Mouse (Mus musculus) limb, embryonic 13.5 days (tissue): ENCODE measurements at regions not wholly inside any gene's neighbourhood (a gene's known extent, or its start where the extent isn't known, plus 50 kb on each side); places are given as distances from the start of the nearest gene placed in this dataset.
"Not testable (repeated sequence)": the region's sequence is repeated elsewhere in the genome, so short reads cannot be mapped to it uniquely, and the experiment has no call there.

Experiments
- ATAC-seq: fragments of 200-750 bp; cut with Nextera tagmentation; 2 replicates; pipeline ENCODE4 v1.8.0; 2017; ENCODE audit warnings: low read depth, moderate number of reproducible peaks, moderate TSS enrichment; ENCODE audit not compliant: low FRiP score
- H3K27ac ChIP-seq: fragments of 300-500 bp; sonication (generic); 2 replicates; pipeline ENCODE4 v1.5.1; 2015; ENCODE audit warnings: inconsistent platforms, mild to moderate bottlenecking, moderate library complexity
- H3K27me3 ChIP-seq: fragments of 300-500 bp; sonication (generic); 2 replicates; pipeline ENCODE4 v1.6.1; 2015; ENCODE audit warnings: mild to moderate bottlenecking, inconsistent platforms
- H3K36me3 ChIP-seq: fragments of 300-500 bp; sonication (generic); 2 replicates; pipeline ENCODE4 v1.6.1; 2015; ENCODE audit warnings: inconsistent platforms, mild to moderate bottlenecking, moderate library complexity
- H3K4me1 ChIP-seq: fragments of 300-500 bp; sonication (generic); 2 replicates; pipeline ENCODE4 v1.6.1; 2015; ENCODE audit warnings: inconsistent platforms
- H3K4me2 ChIP-seq: fragments of 300-500 bp; sonication (generic); replicated peaks from 2 replicates; pipeline ENCODE4 v1.6.1; 2015; ENCODE audit warnings: inconsistent platforms, mild to moderate bottlenecking, moderate library complexity
- H3K4me3 ChIP-seq: fragments of 300-500 bp; sonication (generic); 2 replicates; pipeline ENCODE4 v1.5.1; 2015; ENCODE audit warnings: moderate library complexity, mild to moderate bottlenecking, inconsistent platforms
- H3K9ac ChIP-seq: fragments of 300-500 bp; sonication (generic); 2 replicates; pipeline ENCODE4 v1.6.1; 2015; ENCODE audit warnings: mild to moderate bottlenecking, inconsistent platforms
- H3K9me3 ChIP-seq: fragments of 300-500 bp; sonication (generic); 2 replicates; pipeline ENCODE4 v1.6.1; 2016; ENCODE audit warnings: inconsistent platforms
- WGBS: fragments of 180-500 bp; shearing (Covaris S2); methylation state at CpG from one replicate; pipeline ENCODE4 v1.1.7; 2015; 5-methylcytosine and 5-hydroxymethylcytosine counted together

DNA sequence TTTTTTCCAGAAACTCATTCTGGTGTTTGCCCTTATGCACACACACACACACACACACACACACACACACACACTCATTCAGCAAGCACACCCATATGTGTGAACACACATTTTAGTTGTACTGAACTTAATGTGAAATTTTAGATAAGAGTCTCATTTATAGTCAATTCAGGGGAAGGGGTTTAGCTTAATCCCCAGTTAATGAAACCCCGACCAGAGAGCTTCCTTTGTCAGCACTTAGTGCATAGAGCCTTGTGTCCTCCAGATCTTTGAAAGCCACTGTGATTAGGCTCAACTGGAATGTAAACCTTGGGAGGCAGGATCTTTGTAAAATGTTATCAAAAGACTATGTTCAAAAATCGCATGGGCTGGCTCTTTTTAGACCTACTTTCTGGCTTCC, 53.4 kb downstream of the Rps12 start:
- Histone ChIP-seq H3K4me3 (no peak overlapping the region), H3K36me3 (no peaks in the 10 kb centered on the region), H3K4me1 (no peaks in the 10 kb centered on the region), H3K27ac (no peak overlapping the region), H3K9me3 (no peaks in the 10 kb centered on the region), H3K4me2 (no peak overlapping the region), H3K27me3 (no peaks in the 10 kb centered on the region), H3K9ac (no peak overlapping the region)
- 43% methylated on average over 2 of the region's 2 CpGs for WGBS
- no peak for ATAC-seq

DNA sequence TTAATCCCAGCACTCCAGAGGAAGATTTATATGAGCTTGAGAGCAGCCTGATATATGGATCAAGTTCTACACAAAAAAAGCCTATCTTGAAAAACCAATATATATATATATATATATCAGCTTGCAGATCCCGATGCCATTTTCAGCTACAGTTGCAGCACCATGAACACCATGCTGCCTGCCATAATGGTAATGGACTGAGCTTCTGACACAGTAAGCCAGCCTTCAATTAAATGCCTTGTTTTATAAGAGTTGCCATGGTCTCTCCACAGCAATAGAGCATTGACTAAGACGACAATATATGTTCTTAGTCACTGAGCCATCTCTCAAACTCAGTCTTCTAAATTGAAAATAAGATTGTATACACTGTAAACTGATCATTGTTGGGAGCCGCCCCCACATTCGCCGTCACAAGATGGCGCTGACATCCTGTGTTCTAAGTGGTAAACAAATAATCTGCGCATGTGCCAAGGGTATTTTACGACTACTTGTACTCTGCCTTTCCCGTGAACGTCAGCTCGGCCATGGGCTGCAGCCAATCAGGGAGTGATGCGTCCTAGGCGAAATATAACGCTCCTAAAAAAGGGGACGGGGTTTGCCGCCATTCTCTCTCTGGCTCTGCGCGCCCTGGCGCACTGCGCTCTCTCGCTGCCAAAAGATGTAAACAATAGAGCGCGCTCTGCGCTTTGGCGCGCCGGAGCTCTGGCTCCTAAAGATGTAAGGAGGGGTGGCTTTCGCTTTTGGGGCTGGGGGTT, 60.9 kb downstream of the Rps12 start:
- H3K36me3 ChIP-seq, H3K4me2 ChIP-seq, H3K9me3 ChIP-seq, H3K9ac ChIP-seq, H3K4me1 ChIP-seq, H3K27ac ChIP-seq, H3K4me3 ChIP-seq, H3K27me3 ChIP-seq, ATAC-seq: not testable (repeated sequence)
- 80% methylated on average over 28 of the region's 28 CpGs for WGBS

DNA sequence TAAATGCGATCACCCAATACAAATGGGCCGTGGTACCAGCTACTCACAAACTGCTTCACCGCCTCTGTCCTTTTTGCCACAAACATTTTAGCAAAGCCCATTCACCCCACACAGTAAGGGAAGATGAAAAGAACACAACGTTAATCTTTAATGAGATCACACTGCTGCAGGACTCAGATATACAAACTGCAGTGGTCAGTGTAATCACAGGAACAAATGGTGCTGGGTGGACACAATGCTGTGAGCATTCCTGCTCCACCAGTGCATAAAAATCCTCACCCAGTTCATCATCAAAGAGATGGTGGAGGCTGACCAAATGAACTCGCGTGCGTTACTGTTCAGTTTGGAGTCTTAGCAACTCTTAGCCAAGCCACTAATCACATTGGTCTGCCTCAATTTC, 69.0 kb downstream of the Rps12 start:
- Histone ChIP-seq H3K9ac (no peak overlapping the region), H3K27me3 (0 out of 2 replicates have a peak, but pooled peaks cover 5% of the 10 kb centered on the region), H3K4me1 (no peaks in the 10 kb centered on the region), H3K9me3 (0 out of 2 replicates have a peak, but pooled peaks cover 4% of the 10 kb centered on the region), H3K27ac (no peak overlapping the region), H3K36me3 (no peaks in the 10 kb centered on the region), H3K4me3 (no peak overlapping the region), H3K4me2 (no peak overlapping the region)
- 81% methylated on average over 7 of the region's 7 CpGs for WGBS
- no peak for ATAC-seq

DNA sequence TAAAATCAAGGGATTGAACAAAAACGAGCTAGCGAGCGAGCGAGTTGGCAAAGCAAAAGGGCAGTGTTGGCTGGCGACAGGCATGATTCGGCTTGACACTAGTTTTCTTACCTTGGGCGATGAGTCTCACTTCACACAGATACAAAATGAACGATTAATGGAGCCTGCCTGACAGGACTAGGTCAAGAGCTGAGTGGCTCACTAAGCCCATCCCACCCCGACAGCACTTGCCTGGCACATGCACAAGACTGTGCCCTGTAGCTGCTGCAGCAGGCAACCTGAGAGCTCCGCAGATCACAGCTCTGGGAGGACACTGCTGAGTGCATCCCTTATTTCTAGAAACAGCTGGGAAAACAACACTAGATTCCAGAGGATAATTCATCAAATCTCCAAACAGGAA, 71.6 kb downstream of the Rps12 start:
- Histone ChIP-seq H3K4me1 (peaks cover 26% of the 10 kb centered on the region), H3K4me2 (no peak overlapping the region), H3K4me3 (no peak overlapping the region), H3K36me3 (no peaks in the 10 kb centered on the region), H3K27ac (no peak overlapping the region), H3K27me3 (peaks cover 10% of the 10 kb centered on the region), H3K9ac (no peak overlapping the region), H3K9me3 (0 out of 2 replicates have a peak, but pooled peaks cover 4% of the 10 kb centered on the region)
- WGBS = 91% methylated on average over 10 of the region's 10 CpGs
- no peak for ATAC-seq

DNA sequence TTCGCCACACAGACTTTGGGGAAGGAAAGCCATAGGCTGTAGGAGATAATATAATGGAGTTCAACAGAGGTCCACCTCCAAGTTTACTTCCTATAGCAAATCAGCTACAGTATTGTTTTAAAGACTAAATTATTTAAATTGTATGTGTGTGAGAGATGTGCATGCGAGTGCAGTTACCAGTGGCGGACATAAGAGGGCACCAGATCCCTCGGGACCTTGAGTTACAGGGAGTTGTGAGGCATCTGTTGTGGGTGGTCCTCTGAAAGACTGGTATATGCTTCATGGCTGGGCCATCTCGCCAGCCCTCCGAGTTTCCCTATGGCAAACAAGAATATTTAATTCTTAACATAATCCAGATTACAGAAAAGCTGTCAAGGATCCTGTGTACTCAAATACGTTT, 72.0 kb downstream of the Rps12 start:
- no peak overlapping the region for H3K4me2 ChIP-seq
- 94% methylated on average over 7 of the region's 7 CpGs for WGBS
- no peak overlapping the region for H3K9ac ChIP-seq
- H3K27ac ChIP-seq = no peak overlapping the region
- 0 out of 2 replicates have a peak, but pooled peaks cover 4% of the 10 kb centered on the region for H3K9me3 ChIP-seq
- no peak overlapping the region for H3K4me3 ChIP-seq
- H3K27me3 ChIP-seq = peaks cover 10% of the 10 kb centered on the region
- no peak for ATAC-seq
- peaks cover 28% of the 10 kb centered on the region for H3K4me1 ChIP-seq
- no peaks in the 10 kb centered on the region for H3K36me3 ChIP-seq

DNA sequence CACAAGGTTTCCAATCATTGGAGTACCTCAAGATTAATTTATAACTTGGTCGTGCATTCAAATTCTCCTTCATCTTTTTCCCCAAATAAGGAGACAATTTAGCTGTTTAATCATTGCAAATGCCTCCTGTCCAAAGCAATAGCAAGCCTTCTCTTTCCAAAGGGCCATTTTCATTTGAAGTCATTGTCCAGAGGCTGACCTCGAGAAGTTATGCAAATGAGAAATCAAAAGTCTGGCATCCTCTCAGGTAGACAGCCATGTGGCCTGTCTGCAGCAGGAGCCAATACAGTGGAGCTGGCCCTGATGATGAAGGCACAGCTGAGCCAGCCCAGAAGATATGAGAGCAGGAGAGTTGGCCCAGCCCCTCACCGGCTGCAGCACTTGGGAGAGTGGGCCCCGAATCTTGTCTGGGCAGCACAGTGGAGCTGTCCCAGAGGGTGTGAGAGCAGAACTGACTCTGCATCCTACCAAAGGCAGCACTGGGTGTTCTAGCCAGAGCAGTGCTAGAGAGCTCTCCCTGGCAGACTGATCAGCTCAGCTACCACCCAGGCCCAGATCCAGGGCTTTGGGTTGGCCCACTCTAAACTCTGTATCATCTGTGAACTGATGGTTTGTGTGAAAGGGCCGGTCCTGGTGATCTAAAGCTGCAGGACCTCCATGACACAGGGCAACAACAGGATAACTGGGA, 74.2 kb downstream of the Rps12 start:
- H3K4me2 ChIP-seq = no peak overlapping the region
- peaks cover 28% of the 10 kb centered on the region for H3K4me1 ChIP-seq
- H3K4me3 ChIP-seq = no peak overlapping the region
- 56% methylated on average over 5 of the region's 5 CpGs for WGBS
- H3K36me3 ChIP-seq = no peaks in the 10 kb centered on the region
- no peak for ATAC-seq
- H3K27ac ChIP-seq = no peak overlapping the region
- 0 out of 2 replicates have a peak, but pooled peaks cover 4% of the 10 kb centered on the region for H3K9me3 ChIP-seq
- H3K27me3 ChIP-seq = peaks cover 10% of the 10 kb centered on the region
- no peak overlapping the region for H3K9ac ChIP-seq

DNA sequence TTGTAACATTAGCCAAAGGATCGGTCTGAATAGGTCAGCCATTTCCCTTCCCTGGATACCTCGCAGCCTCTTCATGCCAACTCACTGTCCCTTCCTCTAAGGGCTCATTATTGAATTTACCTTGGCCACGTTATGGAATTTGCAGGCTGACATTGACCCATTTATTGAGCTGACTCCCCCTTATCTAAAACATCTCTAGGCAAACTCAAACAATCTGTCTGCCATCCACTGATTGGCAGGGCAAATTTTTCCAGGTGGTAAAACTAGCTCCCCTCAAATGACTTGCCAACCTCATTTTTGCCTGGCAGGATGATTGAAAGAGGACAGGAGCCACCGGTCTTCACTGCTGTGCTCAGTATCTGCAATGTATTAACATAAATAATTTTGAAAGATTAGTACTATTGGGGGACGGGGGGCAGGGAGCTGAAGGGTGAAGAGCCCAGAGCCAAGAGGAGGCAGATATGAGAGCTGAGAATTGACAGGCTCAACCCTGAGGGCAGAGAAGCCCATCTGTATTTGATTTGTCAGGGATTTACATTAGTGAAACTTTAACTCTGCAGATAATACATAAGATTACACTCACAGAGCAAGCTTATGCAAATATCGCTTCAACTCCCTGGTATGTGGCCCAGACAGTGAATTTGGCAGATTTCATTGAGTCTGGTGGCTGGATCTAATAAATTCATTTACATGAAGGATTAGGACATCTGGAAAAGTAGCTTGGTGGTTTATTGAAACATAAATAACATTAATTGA, 75.5 kb downstream of the Rps12 start:
- Histone ChIP-seq H3K4me1 (peaks cover 36% of the 10 kb centered on the region), H3K9ac (no peak overlapping the region), H3K27me3 (peaks cover 10% of the 10 kb centered on the region), H3K36me3 (no peaks in the 10 kb centered on the region), H3K9me3 (0 out of 2 replicates have a peak, but pooled peaks cover 4% of the 10 kb centered on the region), H3K4me3 (no peak overlapping the region), H3K27ac (peak overlapping the region; percentile 34; the same call in 1 of the 2 replicates), H3K4me2 (peak overlapping the region; percentile 54)
- WGBS = 11% methylated on average over 6 of the region's 6 CpGs
- ATAC-seq = no peak

DNA sequence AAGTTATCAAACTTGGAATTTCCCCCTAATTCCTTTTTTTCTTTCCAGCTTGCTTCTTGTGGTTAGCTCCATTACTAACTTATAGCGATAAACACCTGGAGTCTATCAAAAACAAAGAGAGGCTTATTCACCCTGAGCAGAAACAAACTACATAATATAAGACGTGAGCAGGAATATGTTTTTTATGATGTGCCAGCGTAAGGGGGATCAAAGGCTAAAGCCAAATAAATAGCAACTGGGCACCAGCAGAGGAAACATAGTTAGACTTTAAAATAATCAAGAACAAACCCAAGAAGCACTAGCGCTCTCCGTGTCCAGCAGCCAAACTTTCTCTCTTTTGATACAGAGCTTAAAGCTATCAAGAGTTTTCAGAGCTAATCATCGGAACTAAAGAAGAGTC, 76.1 kb downstream of the Rps12 start:
- Histone ChIP-seq H3K27me3 (peaks cover 10% of the 10 kb centered on the region), H3K36me3 (no peaks in the 10 kb centered on the region), H3K4me1 (peaks cover 36% of the 10 kb centered on the region), H3K27ac (peak overlapping the region; percentile 34; the same call in 1 of the 2 replicates), H3K9ac (no peak overlapping the region), H3K9me3 (0 out of 2 replicates have a peak, but pooled peaks cover 4% of the 10 kb centered on the region), H3K4me3 (no peak overlapping the region), H3K4me2 (peak overlapping the region; percentile 54)
- ATAC-seq = peak; percentile 63; the same call in 1 of the 2 replicates
- WGBS = 8% methylated on average over 6 of the region's 6 CpGs

DNA sequence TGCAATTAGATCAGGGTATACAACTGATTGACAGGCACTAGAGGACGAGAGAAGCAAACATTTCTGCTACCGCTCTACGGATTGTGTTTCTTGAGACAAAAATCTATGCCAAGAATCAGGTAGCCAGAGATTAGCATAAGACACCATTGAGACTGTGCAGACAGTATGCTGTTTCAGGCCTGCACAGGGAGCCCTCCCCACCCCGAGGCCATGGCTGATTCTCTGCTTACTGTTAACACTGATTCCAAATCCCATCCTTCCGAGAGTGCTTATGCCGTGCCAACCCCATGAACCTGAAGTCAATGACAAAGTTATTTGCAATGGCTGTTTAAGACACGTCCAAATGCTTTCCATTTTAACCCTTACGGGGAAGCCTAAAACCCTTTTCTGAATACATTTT, 78.8 kb downstream of the Rps12 start:
- Histone ChIP-seq H3K4me3 (no peak overlapping the region), H3K27me3 (peaks cover 4% of the 10 kb centered on the region), H3K9me3 (no peaks in the 10 kb centered on the region), H3K4me2 (no peak overlapping the region), H3K9ac (no peak overlapping the region), H3K27ac (no peak overlapping the region), H3K4me1 (peaks cover 36% of the 10 kb centered on the region), H3K36me3 (no peaks in the 10 kb centered on the region)
- 80% methylated on average over 8 of the region's 8 CpGs for WGBS
- ATAC-seq = no peak

DNA sequence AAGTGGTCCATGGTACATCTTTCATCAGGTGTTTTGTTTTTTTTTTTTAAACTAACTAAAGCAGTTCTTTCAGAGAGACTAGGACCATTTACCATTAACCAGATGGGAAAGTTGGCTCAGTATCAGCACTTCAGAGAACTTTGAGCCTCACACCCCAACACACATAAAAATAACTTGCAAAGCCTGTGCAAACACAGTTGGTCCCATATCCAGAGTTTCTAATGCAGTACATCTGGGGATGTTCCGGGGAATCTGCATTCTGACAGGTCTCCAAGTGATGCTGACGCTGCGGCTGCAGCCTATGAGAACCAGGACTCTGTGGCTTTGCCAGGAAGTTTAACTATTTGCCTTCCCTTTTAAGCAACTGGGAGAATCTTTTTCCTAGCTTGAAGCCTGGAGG, 79.9 kb downstream of the Rps12 start:
- no peak overlapping the region for H3K4me2 ChIP-seq
- peak; percentile 51; the same call in 1 of the 2 replicates for ATAC-seq
- WGBS = 25% methylated on average over 3 of the region's 3 CpGs
- peaks cover 26% of the 10 kb centered on the region for H3K4me1 ChIP-seq
- H3K27me3 ChIP-seq = no peaks in the 10 kb centered on the region
- no peak overlapping the region for H3K9ac ChIP-seq
- H3K9me3 ChIP-seq = no peaks in the 10 kb centered on the region
- H3K27ac ChIP-seq = no peak overlapping the region
- no peak overlapping the region for H3K4me3 ChIP-seq
- H3K36me3 ChIP-seq = no peaks in the 10 kb centered on the region

DNA sequence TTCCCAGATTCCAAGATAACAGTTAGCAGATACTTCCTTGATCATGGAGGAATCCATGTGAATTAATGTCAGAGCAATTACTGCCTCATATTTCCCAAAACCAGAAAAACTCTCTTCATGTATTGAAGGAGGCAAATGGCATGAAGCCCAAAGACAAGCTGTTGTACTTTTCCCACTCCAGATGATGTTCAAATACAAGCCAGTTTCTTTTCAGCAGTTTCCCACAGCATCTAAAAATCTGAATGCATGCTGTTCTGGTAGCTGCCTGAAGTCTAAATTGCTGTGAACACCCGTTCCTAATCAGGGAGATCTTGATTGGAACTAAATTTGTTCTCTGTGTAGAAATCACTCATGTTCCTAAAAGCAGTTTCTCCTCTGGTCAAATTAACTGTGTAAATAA, 83.0 kb downstream of the Rps12 start:
- WGBS = 30% methylated on average over 1 of the region's 1 CpGs
- no peak for ATAC-seq
- no peaks in the 10 kb centered on the region for H3K27me3 ChIP-seq
- H3K4me2 ChIP-seq = no peak overlapping the region
- no peak overlapping the region for H3K27ac ChIP-seq
- peaks cover 8% of the 10 kb centered on the region; the same call in 1 of the 2 replicates for H3K4me1 ChIP-seq
- no peaks in the 10 kb centered on the region for H3K9me3 ChIP-seq
- H3K9ac ChIP-seq = no peak overlapping the region
- no peak overlapping the region for H3K4me3 ChIP-seq
- no peaks in the 10 kb centered on the region for H3K36me3 ChIP-seq

DNA sequence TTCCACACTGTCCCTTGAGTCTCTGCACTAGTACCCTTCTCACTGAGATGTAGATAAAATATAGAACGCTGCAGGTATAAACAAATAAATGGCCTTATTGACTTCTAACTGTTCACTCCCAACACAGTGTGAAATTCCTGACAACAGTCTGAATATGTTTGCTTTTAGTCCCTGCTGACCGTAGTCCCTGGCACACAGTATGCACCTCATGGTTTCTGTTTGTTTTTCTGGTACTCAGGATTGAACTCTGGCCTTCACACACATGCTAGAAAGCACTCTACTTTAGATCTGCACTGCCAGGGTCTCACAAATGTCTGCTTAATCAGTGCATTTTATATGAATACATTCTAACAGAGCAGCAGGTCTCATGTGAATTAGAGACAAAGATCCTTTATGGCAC, 95.8 kb downstream of the Rps12 start:
- H3K27ac ChIP-seq = no peak overlapping the region
- no peak overlapping the region for H3K4me2 ChIP-seq
- no peaks in the 10 kb centered on the region for H3K36me3 ChIP-seq
- no peak overlapping the region for H3K9ac ChIP-seq
- H3K4me1 ChIP-seq = no peaks in the 10 kb centered on the region
- H3K27me3 ChIP-seq = no peaks in the 10 kb centered on the region
- no peak overlapping the region for H3K4me3 ChIP-seq
- H3K9me3 ChIP-seq = no peaks in the 10 kb centered on the region
- ATAC-seq = no peak
- 81% methylated on average over 2 of the region's 2 CpGs for WGBS
